Mouse (Mus musculus) liver, adult 10 weeks (tissue): ENCODE results near the gene Spata4. TPM values are rescaled to one million over a fixed set of nuclear protein-coding genes. Genes with fewer than 3 reads are reported as not detected.

ENCODE experiments used
- polyA plus RNA-seq: library from polyadenylated mRNA; stranded (reverse); fragments of 350-450 nt; fragmentation: Illumina TruSeq; extraction: RNeasy Lipid Tissue Mini Kit (QIAGEN cat#74804); gene quantifications from one replicate; pipeline ENCODE4 v1.2.3, GENCODE M21; 2014; ENCODE audit warnings: low read depth, low replicate concordance

Gene Spata4
- polyA plus RNA-seq, result 0.53 TPM

DNA sequence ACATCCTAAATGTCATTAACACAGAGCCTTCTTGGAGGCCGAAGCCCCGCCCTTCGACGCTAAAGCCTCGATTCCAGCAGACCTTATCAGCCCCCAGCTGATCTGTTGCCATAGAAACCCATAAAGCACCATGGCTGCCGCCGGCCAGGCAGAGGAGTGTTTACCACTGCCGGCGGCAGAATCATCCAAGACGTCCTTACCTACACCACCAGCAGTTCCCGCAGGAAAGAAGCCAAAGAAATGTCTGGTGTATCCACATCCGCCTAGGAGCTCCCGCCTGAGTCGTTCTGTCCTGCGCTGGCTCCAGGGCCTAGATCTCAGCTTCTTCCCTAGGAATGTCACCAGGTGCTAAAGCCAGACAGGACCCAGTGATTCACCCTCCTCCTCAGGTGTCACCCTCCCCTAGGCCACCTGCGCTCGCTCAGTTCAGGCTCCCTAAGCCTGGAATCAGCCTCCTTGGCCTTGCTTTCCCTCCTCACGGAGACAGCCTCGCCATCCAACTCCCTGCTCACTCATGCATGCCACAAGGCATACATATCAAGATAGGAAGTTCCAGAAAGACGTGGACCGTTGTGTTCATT is at the start of gene Spata4:
TSS of gene Spata4 (plus strand) at position 111 of the 581 bp plus-strand sequence.

Other genes starting within 250 kb of the Spata4 start
- gene Asb5, start 71.2 kb upstream of the Spata4 start, polyA plus RNA-seq, result not detected
- 126 TPM for gene Spcs3, start 70.8 kb upstream of the Spata4 start, polyA plus RNA-seq